Mouse (Mus musculus) liver, embryonic 13.5 days (tissue): ENCODE measurements around the gene Wdr82. TPM values are rescaled to one million over a fixed set of nuclear protein-coding genes. Genes with fewer than 3 reads are reported as not detected.

Experiments
- ATAC-seq: fragments of 200-750 bp; cut with Nextera tagmentation; 2 replicates; pipeline ENCODE4 v1.8.0; 2017; ENCODE audit warnings: low read depth, mild to moderate bottlenecking, moderate number of reproducible peaks, moderate library complexity
- DNase-seq: peaks from one replicate; pipeline ENCODE4 v3.0.0; 2022
- H3K27ac ChIP-seq: fragments of 300-500 bp; sonication (generic); 2 replicates; pipeline ENCODE4 v1.5.1; 2015; ENCODE audit warnings: moderate library complexity, mild to moderate bottlenecking, inconsistent platforms
- H3K27me3 ChIP-seq: fragments of 300-500 bp; sonication (generic); 2 replicates; pipeline ENCODE4 v1.6.1; 2015; ENCODE audit warnings: mild to moderate bottlenecking, inconsistent platforms
- H3K36me3 ChIP-seq: fragments of 300-500 bp; sonication (generic); 2 replicates; pipeline ENCODE4 v1.6.1; 2015; ENCODE audit warnings: mild to moderate bottlenecking, inconsistent platforms
- H3K4me1 ChIP-seq: fragments of 300-500 bp; sonication (generic); replicated peaks from 2 replicates; pipeline ENCODE4 v1.6.1; 2015; ENCODE audit warnings: inconsistent platforms
- H3K4me2 ChIP-seq: fragments of 300-500 bp; sonication (generic); 2 replicates; pipeline ENCODE4 v1.6.1; 2015; ENCODE audit warnings: inconsistent platforms, mild to moderate bottlenecking, moderate library complexity
- H3K4me3 ChIP-seq: fragments of 300-500 bp; sonication (generic); replicated peaks from 2 replicates; pipeline ENCODE4 v1.5.1; 2015; ENCODE audit warnings: mild to moderate bottlenecking, inconsistent platforms
- H3K9ac ChIP-seq: fragments of 300-500 bp; sonication (generic); 2 replicates; pipeline ENCODE4 v1.6.1; 2015; ENCODE audit warnings: mild to moderate bottlenecking, inconsistent platforms
- H3K9me3 ChIP-seq: fragments of 300-500 bp; sonication (generic); replicated peaks from 2 replicates; pipeline ENCODE4 v1.6.1; 2016; ENCODE audit warnings: inconsistent platforms
- WGBS: fragments of 180-500 bp; shearing (Covaris S2); methylation state at CpG from one replicate; pipeline ENCODE4 v1.1.7; 2015; ENCODE audit not compliant: insufficient replicate concordance; 5-methylcytosine and 5-hydroxymethylcytosine counted together
- polyA plus RNA-seq: library from polyadenylated mRNA; unstranded; fragments of >200 nt; fragmentation: Nextera tagmentation; extraction: Ambion mirVana; gene quantifications from 2 replicates; pipeline ENCODE4 v1.2.1, GENCODE M21; 2015

Gene Wdr82
- polyA plus RNA-seq, 1 experiment from 2014 or later = 7.8 TPM

GRCm38 (mm10) chr9:106226151-106226682 is 55.5 kb downstream of the Wdr82 start:
- Histone ChIP-seq H3K4me3 (peak overlapping the region; percentile 20), H3K9ac (0 out of 2 replicates have a peak overlapping the region, but pooled peaks have one; percentile 17), H3K36me3 (no peaks in the 10 kb centered on the region), H3K27me3 (peaks cover 56% of the 10 kb centered on the region), H3K4me1 (peaks cover 27% of the 10 kb centered on the region), H3K4me2 (peak overlapping the region; percentile 57), H3K9me3 (no peaks in the 10 kb centered on the region), H3K27ac (no peak overlapping the region)
- DNase-seq = no peak
- 3% methylated on average over 34 of the region's 34 CpGs for WGBS
- ATAC-seq = peak; percentile 19; the same call in 1 of the 2 replicates

- no peak overlapping the region for H3K27ac ChIP-seq
- H3K4me3 ChIP-seq = no peak overlapping the region
Observed at GRCm38 (mm10) chr9:106227790-106228429, 57.2 kb downstream of the Wdr82 start.

GRCm38 (mm10) chr9:106230051-106230733 is 59.5 kb downstream of the Wdr82 start:
- Histone ChIP-seq H3K27me3 (peaks cover 27% of the 10 kb centered on the region), H3K36me3 (peaks cover 26% of the 10 kb centered on the region), H3K9ac (no peak overlapping the region), H3K4me2 (no peak overlapping the region), H3K4me3 (no peak overlapping the region), H3K4me1 (peaks cover 27% of the 10 kb centered on the region), H3K9me3 (no peaks in the 10 kb centered on the region), H3K27ac (peak overlapping the region; percentile 23)
- ATAC-seq = 0 out of 2 replicates have a peak, but pooled peaks have one; percentile 9
- no peak for DNase-seq
- 43% methylated on average over 9 of the region's 9 CpGs for WGBS

More at GRCm38 (mm10) chr9:106227790-106228429, 57.2 kb downstream of the Wdr82 start:
- Histone ChIP-seq H3K4me2 (no peak overlapping the region), H3K4me1 (peaks cover 27% of the 10 kb centered on the region), H3K9me3 (no peaks in the 10 kb centered on the region), H3K36me3 (peaks cover 4% of the 10 kb centered on the region; the same call in 1 of the 2 replicates), H3K9ac (no peak overlapping the region), H3K27me3 (peaks cover 47% of the 10 kb centered on the region)
- DNase-seq = no peak
- peak; percentile 62 for ATAC-seq
- WGBS = 44% methylated on average over 8 of the region's 8 CpGs

- ATAC-seq (no peak), DNase-seq (no peak)
- H3K4me3 ChIP-seq = no peak overlapping the region
- H3K9ac ChIP-seq = no peak overlapping the region
- H3K27ac ChIP-seq = peak overlapping the region; percentile 23; the same call in 1 of the 2 replicates
- H3K9me3 ChIP-seq = no peaks in the 10 kb centered on the region
- H3K36me3 ChIP-seq = peaks cover 31% of the 10 kb centered on the region
- peaks cover 26% of the 10 kb centered on the region for H3K4me1 ChIP-seq
- no peak overlapping the region for H3K4me2 ChIP-seq
- H3K27me3 ChIP-seq = peaks cover 21% of the 10 kb centered on the region
- 33% methylated on average over 3 of the region's 3 CpGs for WGBS
Observed at GRCm38 (mm10) chr9:106230734-106231106, 60.0 kb downstream of the Wdr82 start.

- H3K4me1 ChIP-seq = peaks cover 24% of the 10 kb centered on the region
- H3K4me3 ChIP-seq = no peak overlapping the region
- peaks cover 35% of the 10 kb centered on the region for H3K36me3 ChIP-seq
- ATAC-seq (no peak), DNase-seq (no peak)
- 48% methylated on average over 7 of the region's 7 CpGs for WGBS
- H3K9me3 ChIP-seq = no peaks in the 10 kb centered on the region
- H3K27me3 ChIP-seq = peaks cover 16% of the 10 kb centered on the region
- H3K27ac ChIP-seq = no peak overlapping the region
- no peak overlapping the region for H3K4me2 ChIP-seq
- no peak overlapping the region for H3K9ac ChIP-seq
Observed at GRCm38 (mm10) chr9:106231220-106231619, 60.5 kb downstream of the Wdr82 start.

- no peak overlapping the region for H3K27ac ChIP-seq
- H3K9ac ChIP-seq = no peak overlapping the region
- no peak for DNase-seq
- no peak for ATAC-seq
- no peak overlapping the region for H3K4me2 ChIP-seq
- peaks cover 41% of the 10 kb centered on the region for H3K36me3 ChIP-seq
- H3K4me3 ChIP-seq = no peak overlapping the region
- H3K27me3 ChIP-seq = peaks cover 12% of the 10 kb centered on the region
- WGBS = 60% methylated on average over 4 of the region's 4 CpGs
- no peaks in the 10 kb centered on the region for H3K9me3 ChIP-seq
- peaks cover 23% of the 10 kb centered on the region for H3K4me1 ChIP-seq
Observed at GRCm38 (mm10) chr9:106231816-106232215, 61.1 kb downstream of the Wdr82 start.

GRCm38 (mm10) chr9:106232956-106233355 is 62.2 kb downstream of the Wdr82 start:
- Histone ChIP-seq H3K4me2 (no peak overlapping the region), H3K9me3 (no peaks in the 10 kb centered on the region), H3K36me3 (peaks cover 52% of the 10 kb centered on the region), H3K4me3 (no peak overlapping the region), H3K27me3 (peaks cover 5% of the 10 kb centered on the region), H3K27ac (no peak overlapping the region), H3K4me1 (peaks cover 12% of the 10 kb centered on the region), H3K9ac (no peak overlapping the region)
- WGBS = 72% methylated on average over 3 of the region's 3 CpGs
- DNase-seq (no peak), ATAC-seq (no peak)

DNA sequence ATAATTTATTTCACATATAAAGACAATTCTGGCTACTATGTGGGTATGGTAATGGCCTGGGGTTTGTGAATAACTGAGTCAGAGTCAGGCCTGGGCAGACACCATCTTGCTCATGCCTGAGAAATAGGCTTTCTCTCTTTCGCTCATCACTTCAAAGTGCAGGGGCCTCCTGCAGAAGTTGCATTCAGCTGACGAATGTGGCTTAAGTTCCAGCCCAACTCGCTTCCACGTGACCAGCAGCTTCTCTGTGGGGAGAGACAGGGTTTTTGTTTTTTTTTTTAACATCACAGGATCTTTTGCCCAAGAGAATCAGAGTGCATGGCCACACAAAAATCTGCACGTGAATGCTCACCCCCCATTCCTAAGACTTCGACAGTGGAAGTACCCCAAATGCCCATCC is 63.2 kb downstream of the Wdr82 start:
- DNase-seq = no peak
- Histone ChIP-seq H3K9me3 (no peaks in the 10 kb centered on the region), H3K4me2 (no peak overlapping the region), H3K4me3 (no peak overlapping the region), H3K27ac (no peak overlapping the region), H3K4me1 (0 out of 2 replicates have a peak, but pooled peaks cover 5% of the 10 kb centered on the region), H3K27me3 (peaks cover 5% of the 10 kb centered on the region), H3K36me3 (peaks cover 62% of the 10 kb centered on the region), H3K9ac (no peak overlapping the region)
- 77% methylated on average over 6 of the region's 6 CpGs for WGBS
- ATAC-seq = no peak

GRCm38 (mm10) chr9:106235194-106235830 is 64.6 kb downstream of the Wdr82 start:
- Histone ChIP-seq H3K9ac (no peak overlapping the region), H3K9me3 (no peaks in the 10 kb centered on the region), H3K4me2 (no peak overlapping the region), H3K4me3 (no peak overlapping the region), H3K27ac (no peak overlapping the region), H3K36me3 (peaks cover 76% of the 10 kb centered on the region), H3K4me1 (0 out of 2 replicates have a peak, but pooled peaks cover 5% of the 10 kb centered on the region), H3K27me3 (peaks cover 2% of the 10 kb centered on the region)
- 82% methylated on average over 23 of the region's 23 CpGs for WGBS
- ATAC-seq (no peak), DNase-seq (no peak)

DNA sequence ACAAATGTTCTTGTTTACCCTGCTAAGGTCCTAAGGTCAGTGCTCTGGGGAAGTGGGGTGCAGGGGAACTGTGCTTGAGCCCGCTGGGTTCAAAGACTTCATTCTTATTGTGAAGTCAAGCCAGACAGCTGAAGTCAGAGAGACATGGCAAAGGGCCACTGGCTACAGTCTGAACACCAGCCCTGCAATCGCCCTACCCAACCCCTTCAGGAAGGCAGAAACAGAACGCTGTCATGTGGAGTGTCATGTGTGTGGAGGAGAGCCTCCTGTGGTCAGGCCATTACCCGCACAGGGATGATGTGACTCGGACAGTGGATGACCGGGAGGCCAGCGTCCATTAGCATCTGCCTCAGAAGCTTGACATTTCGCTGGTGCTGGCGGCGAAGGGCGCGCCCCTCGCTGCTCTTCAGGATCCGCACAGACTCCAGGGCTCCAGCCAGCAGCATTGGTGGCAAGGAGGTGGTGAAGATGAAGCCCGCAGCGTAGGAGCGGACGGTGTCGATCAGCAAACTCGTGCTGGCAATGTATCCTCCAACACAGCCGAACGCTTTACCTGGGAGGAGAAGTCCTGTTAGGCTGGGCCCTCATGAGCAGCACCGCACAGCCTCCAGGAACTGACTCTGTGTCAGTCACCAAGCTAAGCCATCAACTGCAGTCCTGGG is 65.6 kb downstream of the Wdr82 start:
- no peak overlapping the region for H3K9ac ChIP-seq
- peaks cover 85% of the 10 kb centered on the region for H3K36me3 ChIP-seq
- H3K27me3 ChIP-seq = no peaks in the 10 kb centered on the region
- DNase-seq (no peak), ATAC-seq (no peak; the same call in 1 of the 2 replicates)
- 0 out of 2 replicates have a peak, but pooled peaks cover 5% of the 10 kb centered on the region for H3K4me1 ChIP-seq
- H3K4me3 ChIP-seq = no peak overlapping the region
- no peak overlapping the region for H3K4me2 ChIP-seq
- H3K27ac ChIP-seq = no peak overlapping the region
- no peaks in the 10 kb centered on the region for H3K9me3 ChIP-seq
- WGBS = 82% methylated on average over 23 of the region's 23 CpGs

- Histone ChIP-seq H3K27ac (no peak overlapping the region), H3K4me2 (no peak overlapping the region), H3K9ac (no peak overlapping the region), H3K36me3 (peaks cover 90% of the 10 kb centered on the region), H3K27me3 (no peaks in the 10 kb centered on the region), H3K4me1 (0 out of 2 replicates have a peak, but pooled peaks cover 5% of the 10 kb centered on the region), H3K9me3 (no peaks in the 10 kb centered on the region), H3K4me3 (no peak overlapping the region)
- 78% methylated on average over 3 of the region's 3 CpGs for WGBS
- ATAC-seq = no peak
- DNase-seq = no peak
Observed at GRCm38 (mm10) chr9:106236818-106237211, 66.1 kb downstream of the Wdr82 start.
